Mouse (Mus musculus): Measurements from ENCODE around the gene Gm21209.
"Not testable (repeated sequence)": the region's sequence is repeated elsewhere in the genome, so short reads cannot be mapped to it uniquely, and the experiment has no call there.

Gene Gm21209

GRCm38 (mm10) chrY:49570856-49571255 lies at the start of gene Gm21209:
Gene Gm21209 (plus strand): TSS chrY:49571156.
- not testable (repeated sequence) for DNase-seq (ENCODE audit: low read depth, low spot score)

Measured in embryo, embryonic 11.5 days (tissue).